Mouse (Mus musculus) cerebellum, adult 9-11 months (tissue): ENCODE data around the gene Adgrl3.

ENCODE experiments used
- DNase-seq: peaks from one replicate; pipeline ENCODE4 v3.0.0; 2022

Gene Adgrl3

DNA sequence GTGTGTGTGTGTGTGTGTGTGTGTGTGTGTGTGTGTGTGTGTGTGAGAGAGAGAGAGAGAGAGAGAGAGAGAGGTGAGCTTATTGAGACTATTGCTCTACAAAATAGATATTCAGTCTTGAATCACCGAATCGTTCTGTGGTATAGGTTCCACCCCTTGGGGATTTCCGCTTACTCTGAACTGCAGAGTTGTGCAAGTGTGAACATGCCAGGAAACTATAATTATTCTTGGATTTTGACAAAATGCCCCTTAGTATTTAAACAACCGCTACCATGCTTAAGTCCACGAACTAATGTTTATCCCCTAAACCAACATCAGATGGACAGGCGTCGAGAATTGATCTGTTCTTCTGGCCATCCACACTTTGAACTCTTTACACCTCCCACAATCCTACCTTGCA, 57.1 kb downstream of the Adgrl3 start:
- DNase-seq: no peak

DNA sequence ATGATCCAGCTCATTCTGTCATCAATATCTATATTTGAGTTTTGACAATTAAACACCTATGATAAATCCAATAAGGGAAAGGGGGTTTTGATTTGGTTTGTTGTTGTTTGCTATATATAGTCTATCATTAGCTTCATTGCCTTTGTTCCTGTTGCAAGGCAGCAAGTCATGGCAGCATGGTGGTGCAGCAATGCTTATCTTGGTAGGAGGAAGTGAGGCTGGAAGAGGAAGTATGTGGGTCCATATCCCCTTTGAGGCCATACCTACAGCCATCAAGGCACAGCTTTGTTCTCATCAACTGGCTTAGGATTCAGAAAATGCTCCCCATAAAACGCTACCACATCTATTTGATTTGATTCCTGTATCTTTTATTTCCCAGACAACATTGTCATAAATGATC, 58.1 kb downstream of the Adgrl3 start:
- DNase-seq: no peak

DNA sequence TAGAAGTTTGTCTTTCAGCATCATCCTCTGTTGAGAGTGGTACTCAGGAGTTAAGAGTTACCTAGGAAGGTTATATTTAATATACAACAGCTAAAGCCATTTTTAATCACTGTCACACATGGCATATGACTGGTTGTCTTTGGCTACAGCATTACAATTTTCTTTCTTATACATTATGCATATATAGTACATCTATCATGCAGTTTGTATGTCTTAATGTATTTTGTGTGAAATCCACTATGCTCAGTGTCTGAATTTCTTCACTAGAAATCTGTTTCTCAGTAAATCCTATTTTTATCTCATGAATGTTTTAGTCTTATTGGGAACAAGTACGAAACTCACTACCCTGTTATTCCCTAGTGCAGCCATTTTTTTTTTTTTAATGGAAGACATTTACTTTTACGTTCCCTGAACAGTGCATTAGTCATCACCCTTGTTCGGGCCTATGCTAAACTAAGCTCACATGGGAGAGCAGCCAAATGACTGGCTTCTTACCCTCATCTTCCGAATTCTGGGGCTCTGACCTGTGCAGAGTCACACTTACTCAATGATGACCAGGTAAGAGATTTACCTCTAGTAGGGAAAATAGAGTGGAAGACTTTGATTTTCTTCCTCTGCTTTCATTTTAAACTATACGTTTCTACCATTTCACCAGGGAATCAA, 63.9 kb downstream of the Adgrl3 start:
- no peak for DNase-seq

DNA sequence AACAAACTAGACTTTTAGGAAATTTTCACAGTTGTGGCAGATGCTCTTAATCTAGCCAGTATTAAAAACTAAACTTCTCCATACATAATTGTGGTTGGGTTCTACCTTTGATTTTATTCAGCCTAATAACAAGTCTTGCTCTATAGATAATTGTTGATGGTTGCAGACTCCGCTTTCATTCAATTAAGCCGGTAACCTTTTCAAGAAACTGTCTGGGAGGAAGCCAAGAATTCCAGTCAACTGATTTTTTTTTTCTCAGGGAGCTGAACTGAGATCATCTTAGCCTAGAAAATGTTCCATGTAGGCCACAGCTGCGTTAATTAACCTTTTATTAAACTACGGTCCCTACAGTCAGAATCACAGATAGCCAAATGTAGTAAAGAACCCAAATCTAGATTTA, 65.2 kb downstream of the Adgrl3 start:
- no peak for DNase-seq

DNA sequence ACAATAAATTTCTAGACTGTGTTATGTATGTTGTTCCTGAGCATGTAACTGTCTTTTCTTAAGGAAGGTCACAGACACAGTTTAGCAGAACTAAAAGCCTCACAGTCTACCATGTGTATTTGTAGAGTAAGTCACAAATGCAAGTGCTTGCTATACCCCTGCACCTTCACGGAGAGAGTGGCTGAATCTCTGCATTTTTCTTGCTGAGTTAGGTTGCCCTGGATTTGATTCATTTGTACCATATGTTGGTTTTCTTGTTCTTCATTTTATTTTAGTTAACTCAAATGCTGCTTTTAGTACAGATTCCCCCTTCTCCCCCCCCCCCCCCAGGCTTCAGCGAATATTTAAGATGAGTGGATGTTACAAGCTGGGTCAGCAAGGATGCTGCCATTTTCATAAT, 68.7 kb downstream of the Adgrl3 start:
- no peak for DNase-seq

DNA sequence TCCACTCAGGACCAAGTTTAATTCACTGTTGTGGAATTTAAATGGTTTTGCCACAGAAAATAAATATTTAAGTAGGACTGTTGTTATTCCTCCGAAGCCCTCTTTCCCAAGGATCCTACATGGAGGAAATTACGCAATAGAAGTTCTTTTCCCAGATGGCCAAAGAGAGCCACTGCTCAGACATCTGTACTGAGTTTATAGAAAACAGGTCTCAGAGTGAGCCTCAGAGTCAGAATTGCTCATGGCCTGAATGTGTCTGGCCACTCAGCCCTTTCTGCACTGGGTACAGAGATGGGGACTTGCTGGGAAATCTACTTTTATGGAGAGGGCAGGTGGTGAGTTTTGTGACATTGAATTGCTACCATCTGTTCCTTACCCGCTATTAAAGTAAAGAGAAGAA, 74.7 kb downstream of the Adgrl3 start:
- no peak for DNase-seq

DNA sequence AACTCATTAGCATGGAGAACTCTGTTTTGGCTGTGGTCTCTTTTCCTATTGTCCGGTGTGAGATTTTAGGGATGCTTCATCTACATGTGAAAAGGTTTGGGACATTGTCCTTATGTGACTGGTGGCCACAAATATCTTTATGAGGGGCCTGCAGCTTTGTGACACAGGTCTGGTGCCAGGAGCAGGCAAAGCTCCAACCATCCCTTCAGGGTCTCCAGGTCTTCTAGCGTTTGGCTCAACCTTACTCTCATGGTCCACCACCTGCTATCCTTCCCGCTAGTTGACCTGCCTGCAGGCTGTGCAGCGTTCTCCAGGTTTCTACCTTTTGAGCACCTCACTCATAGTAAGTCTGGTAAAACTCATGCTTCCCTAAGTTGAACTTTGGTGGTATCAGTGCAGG, 77.2 kb downstream of the Adgrl3 start:
- DNase-seq: no peak

DNA sequence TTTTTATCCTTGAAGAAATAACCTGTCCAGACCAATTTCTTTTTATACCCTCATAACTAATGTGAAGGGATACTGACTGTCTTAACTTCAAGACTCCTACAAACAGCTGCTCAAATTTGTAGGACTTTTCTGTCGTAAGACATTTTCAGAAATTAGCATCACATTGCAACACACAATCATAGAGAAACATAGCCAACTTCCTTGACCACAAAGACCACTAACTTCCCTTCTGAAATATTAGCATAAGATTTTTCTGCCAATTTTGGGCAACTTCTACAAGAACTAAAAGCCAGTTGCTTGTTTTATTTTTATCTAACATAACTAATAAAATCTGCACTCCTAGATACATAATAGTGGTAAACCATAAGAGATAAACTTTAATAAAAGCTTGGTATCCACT, 87.5 kb downstream of the Adgrl3 start:
- no peak for DNase-seq

DNA sequence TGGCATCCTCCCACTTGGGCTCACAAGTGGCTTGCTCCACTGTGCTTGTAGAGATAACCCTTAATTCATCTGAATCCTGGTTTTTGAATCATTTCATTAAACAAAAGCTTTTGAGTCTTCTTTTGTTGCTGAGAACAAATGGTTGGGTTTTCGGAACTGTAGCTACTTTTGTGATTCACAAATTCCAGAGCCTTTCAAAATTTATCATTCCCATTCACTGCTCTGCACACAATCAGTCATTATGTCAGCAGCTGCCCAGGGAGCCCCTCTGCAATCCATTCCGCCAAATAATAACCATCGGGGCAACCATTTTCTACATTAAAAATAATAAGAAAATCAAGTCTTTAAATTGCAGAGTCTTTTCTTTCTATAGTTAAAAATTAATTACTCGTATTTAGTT, 104.5 kb downstream of the Adgrl3 start:
- DNase-seq: no peak

DNA sequence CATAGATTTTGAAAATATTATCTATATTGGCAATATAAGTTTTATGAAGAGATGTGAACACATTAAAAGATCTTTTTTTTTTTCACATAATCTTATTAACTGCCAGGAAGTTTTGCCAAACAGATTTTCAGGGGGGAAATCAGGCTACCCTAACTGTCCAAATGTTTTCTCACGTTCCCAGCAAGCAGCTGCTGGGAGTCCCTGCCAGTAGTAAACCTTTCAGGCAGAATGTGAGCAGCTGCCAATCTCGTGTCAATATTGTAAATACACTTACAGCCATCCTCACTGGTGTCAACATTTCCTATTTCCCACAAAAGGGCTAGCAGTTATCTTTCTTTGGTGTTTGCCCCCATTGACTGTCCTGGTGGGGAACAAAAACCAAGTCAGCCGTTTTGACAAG, 107.7 kb downstream of the Adgrl3 start:
- DNase-seq: no peak

DNA sequence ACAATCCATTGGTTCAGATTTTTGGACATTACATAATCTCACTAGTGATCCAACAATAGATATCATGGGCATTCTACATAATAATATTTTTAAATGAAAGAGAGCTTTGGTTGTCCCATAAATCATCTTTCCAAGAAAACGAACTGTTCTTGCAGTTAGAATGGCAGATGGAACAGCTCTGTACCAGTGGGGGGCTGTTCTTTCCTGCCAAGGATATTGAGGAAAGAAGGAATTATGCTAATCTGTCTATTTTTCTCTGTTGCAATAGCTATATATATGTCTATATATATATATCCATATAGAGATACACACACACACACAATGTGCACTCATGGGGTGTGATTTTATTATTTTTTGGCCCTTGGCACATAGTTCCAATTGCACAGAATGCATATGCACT, 116.5 kb downstream of the Adgrl3 start:
- peak; percentile 58 for DNase-seq

DNA sequence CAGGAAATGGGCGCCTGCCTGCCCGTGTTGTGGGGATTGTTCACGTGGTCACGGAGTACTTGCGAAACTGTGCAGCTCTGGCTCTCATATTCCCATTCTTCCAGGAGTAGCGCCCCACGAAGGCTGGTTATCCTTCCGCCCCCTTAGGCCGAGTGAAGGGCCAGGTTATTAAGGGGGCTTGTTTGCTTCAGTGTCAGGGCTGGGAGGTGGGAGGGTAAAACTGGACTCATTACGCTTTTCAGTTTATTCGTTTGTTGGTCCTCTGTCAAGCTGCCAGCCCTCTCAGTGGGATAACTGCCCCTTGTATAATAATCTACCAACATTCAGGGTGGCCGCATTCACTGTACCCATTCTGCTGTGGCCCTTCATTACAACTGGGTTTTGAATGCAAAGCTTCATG, 135.9 kb downstream of the Adgrl3 start:
- peak; percentile 29 for DNase-seq

DNA sequence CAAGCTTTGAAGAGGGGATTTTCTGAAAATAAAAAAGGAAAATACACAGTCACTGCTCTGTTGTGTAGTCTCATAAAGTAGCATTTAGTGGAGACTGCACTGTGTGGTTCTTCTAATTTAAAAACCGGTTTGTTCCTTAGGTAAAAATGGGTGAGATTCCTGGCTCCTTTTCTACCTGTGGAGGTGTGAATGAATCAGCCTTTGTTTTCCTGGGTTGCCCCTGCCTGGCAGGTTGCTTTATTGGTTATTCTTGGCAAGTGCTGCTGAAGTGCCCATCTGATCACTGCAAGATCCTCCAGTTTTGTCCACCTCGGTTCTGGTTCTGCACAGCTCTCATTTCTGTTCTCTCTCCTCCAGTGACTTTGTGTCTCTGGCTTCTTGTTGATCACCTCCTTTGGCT, 136.3 kb downstream of the Adgrl3 start:
- peak; percentile 59 for DNase-seq

DNA sequence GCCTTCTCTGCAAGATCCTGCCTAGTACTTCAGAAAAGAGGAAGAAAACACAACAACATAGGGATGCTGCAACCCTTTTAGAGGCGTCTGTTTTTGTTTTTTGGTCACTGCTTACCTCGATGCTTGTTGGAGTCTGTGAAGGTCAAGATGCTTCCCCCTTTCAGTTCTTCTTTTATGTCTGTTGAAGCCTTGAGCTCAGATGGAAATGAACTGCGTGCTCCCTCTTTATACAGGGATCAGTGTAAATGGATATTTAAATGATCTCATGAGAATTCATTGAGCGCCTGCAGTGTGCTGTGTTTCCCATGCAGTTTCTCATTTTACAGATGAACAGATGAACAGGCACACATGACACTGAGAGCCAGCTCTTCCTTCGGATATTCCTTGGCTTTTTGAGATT, 136.9 kb downstream of the Adgrl3 start:
- no peak for DNase-seq

DNA sequence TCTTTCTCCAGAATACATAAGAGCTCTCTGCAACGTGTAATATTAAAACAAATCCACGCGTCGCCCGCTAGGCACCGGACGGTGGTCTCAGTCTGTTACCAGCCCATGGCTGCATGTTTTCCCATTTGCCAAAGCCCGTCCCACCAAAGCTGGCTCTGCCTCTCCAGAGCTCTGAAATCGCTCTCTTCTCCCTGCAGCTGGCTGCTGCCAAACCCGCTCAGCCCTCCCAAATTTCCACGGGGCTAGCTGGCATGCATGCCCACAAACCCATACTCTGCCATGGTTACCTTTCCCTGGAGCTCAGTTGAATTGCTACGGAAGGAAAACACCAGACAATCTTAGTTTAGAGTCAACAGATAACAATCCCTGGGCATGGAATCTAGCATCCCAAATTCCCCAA, 139.1 kb downstream of the Adgrl3 start:
- no peak for DNase-seq

DNA sequence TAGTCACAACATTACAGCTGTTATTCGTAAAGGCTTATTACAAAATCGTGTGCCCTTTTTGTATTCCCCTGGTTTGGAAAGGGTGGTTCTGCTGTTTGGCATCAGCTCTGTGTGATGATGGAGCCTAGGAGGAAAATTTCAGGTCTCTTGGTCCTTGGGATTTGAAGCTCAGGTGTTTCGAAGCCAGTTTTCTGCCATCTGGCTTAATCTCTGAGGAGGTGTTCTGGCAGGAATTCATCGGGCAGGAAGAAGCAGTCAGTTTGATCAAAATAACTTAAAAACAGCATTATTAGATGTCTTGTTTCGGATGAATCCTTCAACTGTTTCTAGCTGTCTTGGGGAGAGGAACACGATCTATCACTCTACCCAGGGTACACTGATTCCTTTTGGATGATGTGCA, 140.5 kb downstream of the Adgrl3 start:
- DNase-seq: no peak

DNA sequence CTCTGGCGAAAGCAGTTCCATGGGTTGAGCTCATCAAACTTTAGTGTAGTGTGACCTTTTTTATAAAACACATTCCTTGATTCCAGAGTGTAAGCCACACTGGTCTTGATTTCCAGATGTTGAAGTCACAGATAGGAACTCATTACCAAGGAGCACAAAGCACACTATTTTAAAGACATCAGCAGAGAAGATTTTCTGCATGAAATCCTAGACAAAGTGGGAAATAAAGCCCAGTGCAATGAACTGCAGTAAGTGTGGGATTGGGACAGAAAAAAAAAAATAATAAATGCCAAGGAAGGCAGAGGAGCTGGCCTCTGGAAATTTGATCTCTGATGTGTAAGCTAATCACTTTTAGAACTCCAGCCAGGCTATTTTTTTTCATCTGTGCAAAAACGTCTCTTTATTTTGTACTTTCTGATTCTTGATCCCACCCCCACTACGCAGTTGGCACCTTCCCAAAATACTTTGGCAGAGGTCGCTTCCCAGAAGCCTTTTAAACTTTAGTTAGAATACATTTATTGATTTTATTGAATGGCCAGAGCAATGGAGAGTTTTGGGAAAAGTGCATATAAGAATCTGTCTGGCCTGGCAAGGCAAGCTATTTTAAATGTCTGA, 169.0 kb downstream of the Adgrl3 start:
- no peak for DNase-seq

DNA sequence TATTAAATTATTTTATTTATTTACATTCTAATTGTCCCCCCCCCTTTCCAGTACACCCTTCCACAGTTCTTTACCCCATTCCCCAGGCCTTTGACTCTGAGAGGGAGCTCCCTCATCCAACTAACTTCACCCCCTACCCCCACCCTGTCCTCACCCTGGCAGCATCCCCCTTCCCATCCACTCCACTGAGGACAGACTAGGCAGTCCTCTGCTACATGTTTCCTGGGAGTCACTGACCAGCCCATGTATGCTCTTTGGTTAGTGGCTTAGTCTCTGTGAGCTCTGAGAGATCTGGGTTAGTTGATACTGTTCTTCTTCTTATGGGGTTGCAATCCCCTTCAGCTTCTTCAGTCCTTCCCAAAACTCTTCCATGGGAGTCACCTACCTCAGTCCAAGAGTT, 180.4 kb downstream of the Adgrl3 start:
- no peak for DNase-seq

DNA sequence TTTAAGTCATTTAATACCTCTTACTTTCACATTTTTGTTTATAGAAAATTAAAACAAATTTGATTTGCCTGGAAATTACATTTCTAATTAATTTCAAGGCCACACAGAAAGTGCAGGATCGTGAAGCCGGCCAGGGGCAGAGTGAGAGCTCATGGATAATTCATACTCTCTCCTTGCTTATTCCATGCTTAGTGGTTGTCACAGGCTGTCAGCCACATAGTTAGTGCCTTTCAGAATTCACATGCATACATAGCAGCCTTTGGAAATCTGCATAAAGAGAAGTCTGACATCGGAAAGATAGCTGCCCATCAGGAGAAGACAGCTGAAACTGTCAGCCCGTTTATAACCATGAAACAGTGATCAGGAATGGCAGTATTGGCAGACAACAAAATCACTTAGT, 181.9 kb downstream of the Adgrl3 start:
- no peak for DNase-seq

DNA sequence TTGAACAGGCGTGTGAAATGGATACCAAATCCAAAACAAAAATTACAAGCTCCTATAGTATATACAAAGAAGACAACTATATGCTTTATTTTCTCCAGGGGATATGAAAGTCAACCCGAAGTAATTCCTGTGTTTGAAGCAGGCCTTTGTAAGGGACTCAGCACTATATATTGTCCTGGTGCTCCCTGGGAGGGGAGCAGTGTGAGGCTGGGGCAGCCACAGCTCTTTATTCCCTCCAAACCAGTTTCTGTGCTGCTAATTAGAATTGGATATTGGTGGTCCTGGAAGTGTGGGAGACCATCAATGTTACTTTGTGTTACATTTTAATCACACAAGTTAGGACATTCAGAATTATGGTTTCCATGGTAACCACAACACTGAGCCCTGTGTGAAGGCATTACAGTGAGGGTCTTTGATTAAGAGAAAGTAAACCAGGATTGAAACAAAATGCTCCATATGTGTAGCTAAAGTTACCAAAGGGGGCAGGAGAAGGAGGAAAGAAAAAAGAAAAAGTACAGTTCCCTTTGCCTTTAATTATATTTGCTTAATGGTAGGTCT, 198.6 kb downstream of the Adgrl3 start:
- no peak for DNase-seq

DNA sequence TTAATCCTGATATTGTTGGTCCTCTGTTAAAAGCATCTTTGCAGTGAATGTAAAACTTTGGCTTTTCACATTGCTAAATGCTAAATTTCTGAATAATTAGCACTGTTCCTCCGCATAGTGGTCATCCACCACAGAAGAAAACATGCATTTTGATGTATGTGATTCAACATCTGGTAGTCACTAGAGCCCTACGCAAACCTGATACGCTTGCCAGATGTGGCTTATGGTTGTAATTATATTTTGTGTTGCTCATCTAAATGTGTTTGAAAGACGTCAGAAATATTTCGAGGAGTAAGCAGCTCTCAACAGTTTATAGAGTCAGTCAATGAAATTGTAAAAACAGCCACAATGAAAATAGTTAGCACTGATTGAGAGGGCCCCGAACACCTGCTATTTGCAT, 204.5 kb downstream of the Adgrl3 start:
- no peak for DNase-seq

DNA sequence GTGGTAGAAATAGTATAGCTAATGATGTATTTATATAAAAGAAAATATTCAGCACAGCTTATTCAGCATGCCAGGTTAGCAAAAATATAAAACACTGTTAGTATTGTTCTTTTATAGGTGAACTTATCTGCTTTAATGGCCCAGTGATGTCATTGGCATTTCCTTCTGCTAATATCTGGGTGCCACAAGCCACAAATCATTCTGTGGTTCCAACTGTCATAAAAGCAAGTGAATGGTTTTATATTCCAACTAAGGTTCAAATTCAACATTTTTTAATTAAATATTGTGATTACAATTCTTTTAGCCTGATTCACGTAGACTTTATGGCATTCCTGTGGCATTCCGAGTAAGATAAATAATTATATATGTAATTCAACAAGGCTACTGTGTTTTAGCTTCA, 205.5 kb downstream of the Adgrl3 start:
- no peak for DNase-seq

DNA sequence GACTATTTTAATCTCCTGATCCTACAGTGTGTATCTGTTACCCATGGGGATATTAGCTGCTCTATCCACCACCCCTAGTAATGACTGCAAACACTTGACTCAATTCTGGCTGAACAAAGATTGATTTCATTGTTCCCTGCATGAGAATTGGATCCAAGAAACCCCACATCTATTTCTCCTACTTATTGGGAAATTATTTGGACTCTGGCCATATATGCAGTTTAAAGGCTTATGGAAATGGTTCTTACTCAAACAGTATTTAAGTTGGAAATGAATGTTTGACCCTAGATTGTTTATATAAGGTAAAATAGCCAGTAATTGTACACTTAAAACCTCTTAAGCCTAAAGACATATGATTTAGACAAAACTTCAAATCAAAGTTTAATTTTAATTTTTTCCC, 207.3 kb downstream of the Adgrl3 start:
- no peak for DNase-seq

DNA sequence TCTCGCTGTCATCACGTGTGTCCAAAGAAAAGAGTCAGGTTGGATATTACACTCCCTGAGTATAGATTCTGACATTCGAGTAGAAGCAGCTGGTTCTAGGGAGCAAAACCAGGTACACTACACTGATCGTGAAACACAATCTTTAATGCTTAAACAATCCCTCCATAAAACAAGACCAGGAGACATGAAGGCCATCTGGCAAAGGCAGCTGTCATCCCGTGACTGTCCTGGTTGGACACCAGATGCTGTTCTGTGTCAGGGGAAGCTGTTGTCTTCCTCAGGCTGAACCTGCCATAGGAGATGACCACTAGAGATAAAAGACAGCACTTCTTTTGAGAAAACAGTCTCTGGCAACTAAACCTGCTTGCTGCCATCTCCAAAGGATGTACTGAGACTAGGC, 228.8 kb downstream of the Adgrl3 start:
- peak; percentile 21 for DNase-seq

DNA sequence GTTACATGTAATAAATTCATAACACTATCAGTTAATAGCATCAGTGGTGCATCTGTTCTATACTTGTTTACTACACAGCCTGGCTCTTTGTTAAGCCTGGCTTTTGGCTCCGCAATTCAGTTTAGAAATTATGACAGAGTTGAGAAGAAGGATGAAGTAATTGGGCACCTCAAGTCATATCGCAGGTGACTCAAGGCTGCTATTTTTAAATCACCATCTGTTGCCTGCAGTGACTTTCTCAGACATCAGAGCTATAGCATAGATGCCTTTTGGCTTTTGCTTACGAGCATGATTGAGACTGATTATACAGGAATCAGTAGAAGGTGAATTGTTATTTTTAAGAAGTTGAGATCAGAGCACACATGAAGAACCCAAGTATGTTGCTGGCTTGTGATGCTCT, 236.2 kb downstream of the Adgrl3 start:
- DNase-seq: peak; percentile 24
